Comparison of ENCODE assay signal across 19 mouse cellular contexts in the genomic region with DNA sequence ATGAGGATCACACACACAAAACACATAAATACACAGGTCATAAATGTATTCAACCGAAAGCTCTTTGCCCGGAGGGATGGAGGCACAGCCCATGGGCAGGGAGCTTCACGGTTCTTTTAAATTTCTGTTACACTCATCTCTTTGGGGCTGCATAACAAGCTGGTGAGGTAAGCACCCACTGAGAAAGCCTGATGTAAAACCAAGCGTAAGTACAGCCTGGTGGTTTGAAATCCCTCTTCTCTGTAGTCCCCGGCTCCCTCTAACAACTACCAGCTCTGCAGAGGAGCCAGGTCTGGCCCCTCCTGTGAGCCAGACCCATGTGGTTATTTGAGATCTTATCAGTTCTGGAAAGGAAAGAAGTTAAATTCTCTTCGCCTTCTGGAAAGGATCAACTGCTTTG. TPM values are rescaled to one million over a fixed set of nuclear protein-coding genes. Genes with fewer than 3 reads are reported as not detected.
DNase-seq lines count a peak whose midpoint lies in the region; ATAC-seq lines count a peak whose summit lies in the region.
"Had no signal": no experiment of that assay in that cellular context is flagged by ENCODE, and none has a peak within 500 bp of the region (broad histone marks: within the 10 kb centered on the region; RNA-seq: fewer than 3 reads in every experiment).

No protein-coding gene starts in this region.

- WGBS in forebrain, embryonic 12.5 days = 71% methylated on average over 6 of the region's 6 CpGs
- WGBS in forebrain, embryonic 15.5 days = 59% methylated on average over 6 of the region's 6 CpGs
- 35% methylated on average over 6 of the region's 6 CpGs for WGBS in neural tube, embryonic 13.5 days
- 10% methylated on average over 6 of the region's 6 CpGs for WGBS in limb, embryonic 12.5 days

- no peak overlapping the region for H3K4me3 ChIP-seq in forebrain, embryonic 12.5 days (replicated peaks)
- H3K4me3 ChIP-seq in forebrain, embryonic 15.5 days = no peak overlapping the region
- H3K4me3 ChIP-seq in neural tube, embryonic 13.5 days = no peak overlapping the region
- H3K4me3 ChIP-seq in limb, embryonic 12.5 days (replicated peaks) = no peak overlapping the region
- H3K4me3 ChIP-seq: heart, embryonic 13.5 days; liver, embryonic 15.5 days; myocyte had no signal

- H3K27ac ChIP-seq in forebrain, embryonic 12.5 days = no peak overlapping the region
- no peak overlapping the region for H3K27ac ChIP-seq in forebrain, embryonic 15.5 days (replicated peaks)
- H3K27ac ChIP-seq in neural tube, embryonic 13.5 days (replicated peaks) = peak overlapping the region; percentile 46; the same call in 1 of the 2 replicates
- H3K27ac ChIP-seq in limb, embryonic 12.5 days = peak overlapping the region; percentile 70
- H3K27ac ChIP-seq: heart, embryonic 13.5 days; hindbrain, postnatal 0 days; liver, embryonic 15.5 days had no signal

- DNase-seq in neural tube, embryonic 10.5 days (ENCODE audit: extremely low spot score, low spot score) = no peak
- no peak for DNase-seq in urinary bladder, adult 2 months (ENCODE audit: low spot score)
- no peak for DNase-seq in thymus, postnatal 4 days
- no peak for DNase-seq in kidney, postnatal 25 days
- DNase-seq: adrenal gland, postnatal 14 days; cerebellum, adult 2 months; heart, adult 11 months; heart, postnatal 36 days; kidney, adult 11 months; kidney, postnatal 36 days; right cerebral cortex, adult 18-20 months had no signal

- H3K4me2 ChIP-seq in forebrain, embryonic 12.5 days = no peak overlapping the region
- no peak overlapping the region for H3K4me2 ChIP-seq in forebrain, embryonic 15.5 days (replicated peaks)
- H3K4me2 ChIP-seq in neural tube, embryonic 13.5 days = no peak overlapping the region
- H3K4me2 ChIP-seq in limb, embryonic 12.5 days = 0 out of 2 replicates have a peak overlapping the region, but pooled peaks have one; percentile 3
- H3K4me2 ChIP-seq: heart, embryonic 13.5 days; liver, embryonic 15.5 days had no signal

- H3K9me3 ChIP-seq in forebrain, embryonic 12.5 days = no peaks in the 10 kb centered on the region
- H3K9me3 ChIP-seq in forebrain, embryonic 15.5 days = no peaks in the 10 kb centered on the region
- H3K9me3 ChIP-seq in neural tube, embryonic 13.5 days = no peaks in the 10 kb centered on the region
- no peaks in the 10 kb centered on the region for H3K9me3 ChIP-seq in limb, embryonic 12.5 days
- H3K9me3 ChIP-seq: heart, embryonic 13.5 days; liver, embryonic 15.5 days had no signal

- no peaks in the 10 kb centered on the region for H3K36me3 ChIP-seq in forebrain, embryonic 12.5 days (replicated peaks)
- H3K36me3 ChIP-seq in forebrain, embryonic 15.5 days = no peaks in the 10 kb centered on the region
- H3K36me3 ChIP-seq in neural tube, embryonic 13.5 days = no peaks in the 10 kb centered on the region
- H3K36me3 ChIP-seq in limb, embryonic 12.5 days = no peaks in the 10 kb centered on the region
- H3K36me3 ChIP-seq: heart, embryonic 13.5 days; liver, embryonic 15.5 days had no signal

- H3K27me3 ChIP-seq in forebrain, embryonic 12.5 days = no peaks in the 10 kb centered on the region
- H3K27me3 ChIP-seq in forebrain, embryonic 15.5 days = no peaks in the 10 kb centered on the region
- H3K27me3 ChIP-seq in neural tube, embryonic 13.5 days = no peaks in the 10 kb centered on the region
- no peaks in the 10 kb centered on the region for H3K27me3 ChIP-seq in limb, embryonic 12.5 days
- H3K27me3 ChIP-seq: heart, embryonic 13.5 days; liver, embryonic 15.5 days had no signal

- ATAC-seq in forebrain, embryonic 12.5 days (ENCODE audit: low FRiP score) = peak; percentile 49; the same call in 1 of the 2 replicates
- no peak for ATAC-seq in forebrain, embryonic 15.5 days (replicated peaks)
- ATAC-seq in neural tube, embryonic 13.5 days (ENCODE audit: low read depth) = peak; percentile 56
- ATAC-seq in limb, embryonic 12.5 days (ENCODE audit: insufficient number of reproducible peaks, insufficient read depth, low FRiP score, low TSS enrichment, low read depth) = peak; percentile 86
- ATAC-seq: hindbrain, postnatal 0 days had no signal

- peaks cover 18% of the 10 kb centered on the region for H3K4me1 ChIP-seq in forebrain, embryonic 12.5 days
- peaks cover 4% of the 10 kb centered on the region; the same call in 1 of the 2 replicates for H3K4me1 ChIP-seq in forebrain, embryonic 15.5 days
- peaks cover 22% of the 10 kb centered on the region for H3K4me1 ChIP-seq in neural tube, embryonic 13.5 days (replicated peaks)
- H3K4me1 ChIP-seq in limb, embryonic 12.5 days (replicated peaks) = peaks cover 52% of the 10 kb centered on the region

- H3K9ac ChIP-seq in forebrain, embryonic 12.5 days = no peak overlapping the region
- H3K9ac ChIP-seq in forebrain, embryonic 15.5 days (replicated peaks) = no peak overlapping the region
- no peak overlapping the region for H3K9ac ChIP-seq in neural tube, embryonic 13.5 days
- H3K9ac ChIP-seq in limb, embryonic 12.5 days (replicated peaks) = no peak overlapping the region
- H3K9ac ChIP-seq: heart, embryonic 13.5 days; liver, embryonic 15.5 days had no signal

RNA-seq across cellular contexts. Expression of gene Gm10260, which starts 31.2 kb away (rescaled TPM):
- 2.4 and 3.0 TPM in 2 replicates for polyA plus RNA-seq in forebrain, embryonic 12.5 days (2016; fragmentation: Nextera tagmentation; extraction: Ambion mirVana)
- 0.59 and 4.8 TPM in 2 replicates for polyA plus RNA-seq in forebrain, embryonic 15.5 days (2015; fragmentation: Nextera tagmentation; extraction: Ambion mirVana)
- polyA plus RNA-seq in neural tube, embryonic 13.5 days (2015; fragmentation: Nextera tagmentation; extraction: Ambion mirVana) = 4.2 and 4.6 TPM in 2 replicates
- 4.1 and 6.4 TPM in 2 replicates for polyA plus RNA-seq in limb, embryonic 12.5 days (2016; fragmentation: Nextera tagmentation; extraction: Ambion mirVana)
- polyA plus RNA-seq in urinary bladder, adult 2 months (2012; rRNA removed) = 14.2 and 30.0 TPM in 2 replicates

Comparison
In these comparisons a context has a peak if more than half of its experiments do, and no peak if none do; other contexts are left out.
1. H3K27ac ChIP-seq: peak in neural tube, embryonic 13.5 days (single experiment) and limb, embryonic 12.5 days (single experiment); none in forebrain, embryonic 12.5 days (single experiment) and forebrain, embryonic 15.5 days (single experiment).